Mouse (Mus musculus) right cerebral cortex, postnatal 4 days (tissue): ENCODE measurements around the gene Serpinb3b.
"Not testable (repeated sequence)": the region's sequence is repeated elsewhere in the genome, so short reads cannot be mapped to it uniquely, and the experiment has no call there.

Experiments used
- DNase-seq: peaks from one replicate; pipeline ENCODE4 v3.0.0-alpha.2; 2022

Serpinb3b gene

GRCm38 (mm10) chr1:107278261-107278660 lies at the start of gene Serpinb3b, which contains the start of gene Serpinb3c:
Serpinb3b (minus strand) TSS chr1:107278361.
Serpinb3c (minus strand) TSS chr1:107278371.
- not testable (repeated sequence) for DNase-seq

GRCm38 (mm10) chr1:107243170-107243569 lies 35.0 kb downstream of the Serpinb3b start:
- not testable (repeated sequence) for DNase-seq

- DNase-seq, result not testable (repeated sequence)
Observed at GRCm38 (mm10) chr1:107217276-107217675, 60.9 kb downstream of the Serpinb3b start.

GRCm38 (mm10) chr1:107127453-107127852 lies 150.7 kb downstream of the Serpinb3b start:
- not testable (repeated sequence) for DNase-seq
